Mouse (Mus musculus) embryonic fibroblast, embryonic 13.5 days (primary cell): ENCODE data around the gene Zscan18. TPM values are rescaled to one million over a fixed set of nuclear protein-coding genes. Genes with fewer than 3 reads are reported as not detected.
"Not testable (repeated sequence)": the region's sequence is repeated elsewhere in the genome, so short reads cannot be mapped to it uniquely, and the experiment has no call there.

Experiments used
- H3K27ac ChIP-seq: 2 replicates; pipeline ENCODE4 v1.5.1; 2012; ENCODE audit warnings: low read length, control low read depth, inconsistent platforms; ENCODE audit not compliant: insufficient read depth
- H3K4me1 ChIP-seq: 2 replicates; pipeline ENCODE4 v1.6.1; 2011; ENCODE audit warnings: low read length; ENCODE audit not compliant: control insufficient read depth, insufficient read depth
- H3K4me3 ChIP-seq: 2 replicates; pipeline ENCODE4 v1.5.1; 2011; ENCODE audit warnings: mild to moderate bottlenecking, control low read depth, low read length; ENCODE audit not compliant: insufficient read depth
- CTCF ChIP-seq: IDR thresholded peaks from 2 replicates; pipeline ENCODE4 v1.5.1; 2011; ENCODE audit warnings: mild to moderate bottlenecking, control low read depth, low read length, moderate library complexity, borderline replicate concordance; ENCODE audit not compliant: insufficient read depth
- POLR2A ChIP-seq: IDR thresholded peaks from 2 replicates; pipeline ENCODE4 v1.6.1; 2011; ENCODE audit warnings: low read depth, mild to moderate bottlenecking, control low read depth, low read length, moderate library complexity
- polyA plus RNA-seq: library from polyadenylated mRNA; stranded (reverse); fragments of >200 nt; gene quantifications from 2 replicates; pipeline ENCODE4 v1.2.4, GENCODE M21; 2011; ENCODE audit warnings: low read depth; ENCODE audit not compliant: missing spikeins, insufficient read length

The Zscan18 gene
- polyA plus RNA-seq, 1 experiment, result 1.9 TPM

DNA sequence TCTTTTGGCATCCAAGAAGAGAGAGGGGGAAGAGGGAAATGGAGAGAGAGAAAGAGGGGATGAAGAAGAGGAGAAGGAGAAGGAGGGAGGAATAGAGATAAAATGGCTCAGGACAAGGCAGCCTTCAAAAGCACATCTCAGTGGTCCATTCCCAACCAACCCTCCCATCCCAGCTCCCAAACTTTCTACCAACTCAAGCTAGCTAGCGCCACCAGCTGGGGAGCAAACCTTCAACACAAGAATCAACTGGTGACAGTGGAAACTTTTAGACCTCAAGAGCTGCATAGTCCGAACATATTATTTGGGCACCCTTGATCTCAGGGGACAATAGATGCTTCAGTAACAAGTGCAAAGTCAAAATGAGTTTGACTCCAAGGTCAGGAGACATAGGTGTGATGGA is 5.5 kb downstream of the Zscan18 start:
- Histone ChIP-seq H3K4me3 (no peak overlapping the region), H3K27ac (no peak overlapping the region), H3K4me1 (no peaks in the 10 kb centered on the region)
- TF ChIP-seq POLR2A (no peak), CTCF (no peak)

DNA sequence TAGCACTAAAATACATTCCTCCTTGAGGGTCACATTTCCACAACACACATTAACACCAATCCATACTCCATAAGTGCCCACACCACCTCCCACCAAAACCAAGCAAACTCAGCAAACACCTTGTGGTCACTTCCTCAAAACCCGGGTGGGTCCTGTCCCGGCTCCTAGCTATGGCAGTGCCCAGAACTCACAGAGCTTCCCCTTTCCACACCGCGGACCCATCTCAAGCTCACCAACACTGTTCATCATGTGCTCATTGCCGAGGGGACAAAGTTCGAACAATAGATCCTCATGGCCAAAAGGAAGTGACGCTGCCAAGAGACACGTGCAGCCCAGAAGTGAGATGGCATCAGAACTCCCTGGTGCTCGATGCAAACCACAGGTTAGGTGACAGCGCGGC is 10.8 kb downstream of the Zscan18 start:
- H3K4me1 ChIP-seq, H3K27ac ChIP-seq, H3K4me3 ChIP-seq: not testable (repeated sequence)

DNA sequence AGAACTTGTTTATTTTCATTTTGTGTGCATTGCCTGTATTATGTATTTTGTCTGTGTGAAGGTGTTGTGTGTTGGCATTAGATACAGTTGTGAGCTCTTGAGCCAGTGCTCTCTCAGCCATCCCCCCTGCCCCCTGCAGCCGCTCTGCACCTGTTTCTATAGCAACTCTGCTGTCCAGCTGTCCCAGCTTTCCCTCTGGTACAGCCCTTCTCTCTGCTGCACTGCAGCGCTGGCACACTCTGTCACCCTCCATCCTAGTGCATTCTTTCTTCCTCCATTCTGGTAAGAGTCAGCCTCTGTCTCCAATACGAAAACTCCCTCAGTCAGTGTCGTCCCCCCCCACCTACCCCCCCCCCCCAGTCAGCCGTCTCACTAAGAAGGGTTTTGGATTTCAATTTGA is 15.4 kb downstream of the Zscan18 start:
- no peak for TF ChIP-seq POLR2A
- no peak for TF ChIP-seq CTCF
- Histone ChIP-seq H3K4me1 (no peaks in the 10 kb centered on the region), H3K27ac (no peak overlapping the region), H3K4me3 (no peak overlapping the region)

DNA sequence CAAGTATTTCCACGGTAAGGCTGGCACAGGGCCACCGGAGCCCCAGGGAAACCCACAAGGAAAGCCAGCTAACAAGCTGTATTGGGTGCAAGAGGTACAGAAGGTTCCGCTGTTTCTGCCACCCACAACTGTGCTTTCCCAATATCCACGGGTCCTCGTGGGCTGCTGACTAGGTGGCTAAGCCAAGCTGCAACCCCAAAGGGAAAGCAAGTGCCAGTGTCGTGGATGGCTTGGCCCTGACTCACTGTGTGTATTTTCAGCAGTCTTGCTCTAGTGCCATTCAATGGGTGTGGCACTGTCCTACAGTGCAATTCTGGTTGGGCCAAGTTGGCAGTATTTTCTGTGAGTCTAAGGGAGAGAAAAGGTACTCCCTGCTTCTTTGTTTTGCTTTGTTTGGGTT is 16.1 kb downstream of the Zscan18 start:
- no peak overlapping the region for H3K4me3 ChIP-seq

DNA sequence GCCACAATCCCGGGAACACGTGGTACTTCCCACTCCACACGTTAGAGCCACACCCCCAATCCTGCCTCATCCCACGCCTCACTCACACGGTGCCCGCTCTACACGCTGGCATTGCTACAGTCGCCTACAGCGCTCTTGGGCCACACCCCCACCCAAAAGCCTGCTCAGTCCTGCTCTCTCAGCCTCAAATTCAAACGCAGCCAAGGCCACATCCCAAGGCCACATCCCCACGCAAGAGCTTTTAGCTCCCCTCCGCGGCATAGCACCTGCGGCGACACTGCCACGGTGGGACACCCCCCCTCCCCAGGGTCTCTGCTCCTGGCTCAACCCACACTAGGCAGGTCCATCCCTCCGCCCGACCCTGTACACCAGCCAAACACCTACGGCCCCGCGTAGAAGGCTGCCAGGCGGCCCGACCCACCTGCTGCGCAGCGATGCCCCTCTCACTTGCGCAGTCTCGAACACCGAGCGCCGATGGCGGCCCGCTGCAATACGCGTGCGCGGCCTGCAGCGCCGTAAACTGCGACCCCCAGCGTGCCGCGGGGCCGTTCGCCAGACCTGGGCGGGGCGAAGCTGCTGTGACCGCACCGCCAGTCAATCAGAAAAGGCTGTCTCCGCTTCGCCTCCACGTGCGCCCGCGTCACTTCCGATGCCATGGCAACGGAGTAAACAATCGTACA is 23.1 kb downstream of the Zscan18 start:
- no peaks in the 10 kb centered on the region for H3K4me1 ChIP-seq
- H3K27ac ChIP-seq, result no peak overlapping the region
- peak overlapping the region; percentile 61 for H3K4me3 ChIP-seq
- TF ChIP-seq CTCF (no peak), POLR2A (no peak)

More for the DNA sequence above, 16.1 kb downstream of the Zscan18 start:
- TF ChIP-seq CTCF (no peak), POLR2A (no peak)
- H3K27ac ChIP-seq, result no peak overlapping the region
- no peaks in the 10 kb centered on the region for H3K4me1 ChIP-seq

DNA sequence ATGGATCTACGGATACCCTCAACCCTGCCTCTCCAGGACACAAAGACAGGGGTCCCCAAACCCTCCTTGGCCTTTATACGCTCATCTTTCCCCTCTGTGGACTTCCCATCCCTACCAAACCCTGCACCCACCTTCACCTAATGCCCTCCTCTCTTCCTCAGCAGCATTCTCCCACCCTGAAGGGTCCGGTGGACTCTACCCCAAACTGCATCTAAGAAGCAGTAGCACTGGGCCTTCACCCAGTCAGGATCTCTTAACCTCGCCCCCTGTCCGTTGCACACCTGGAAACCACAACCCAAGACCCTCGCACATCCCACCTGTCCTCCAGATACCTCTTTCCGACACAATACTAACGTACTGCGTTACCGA is 23.7 kb downstream of the Zscan18 start:
- Histone ChIP-seq H3K4me3 (peak overlapping the region; percentile 61), H3K4me1 (no peaks in the 10 kb centered on the region), H3K27ac (no peak overlapping the region)
- no peak for TF ChIP-seq POLR2A
- no peak for TF ChIP-seq CTCF

DNA sequence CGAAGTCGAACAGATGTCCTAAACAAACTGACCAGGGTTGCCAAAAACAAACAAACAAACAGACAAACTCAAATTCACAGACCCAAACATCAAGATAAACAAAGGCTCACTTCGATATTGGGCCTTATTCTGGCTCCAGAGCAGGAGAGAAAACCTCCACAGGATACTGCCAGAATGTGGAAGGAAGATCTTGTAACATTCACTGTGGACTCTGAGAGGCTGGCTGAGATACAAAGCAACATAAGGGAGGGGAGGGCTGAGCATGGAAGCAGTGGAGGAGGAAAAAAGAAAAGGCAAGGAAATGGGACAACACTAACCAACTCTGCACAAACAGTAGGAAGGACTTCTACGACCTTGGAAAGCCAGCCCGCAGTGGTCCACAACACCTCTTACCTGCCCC is 24.3 kb downstream of the Zscan18 start:
- H3K27ac ChIP-seq, result no peak overlapping the region
- H3K4me3 ChIP-seq, result no peak overlapping the region
- H3K4me1 ChIP-seq, result no peaks in the 10 kb centered on the region
- TF ChIP-seq CTCF (no peak), POLR2A (no peak)

DNA sequence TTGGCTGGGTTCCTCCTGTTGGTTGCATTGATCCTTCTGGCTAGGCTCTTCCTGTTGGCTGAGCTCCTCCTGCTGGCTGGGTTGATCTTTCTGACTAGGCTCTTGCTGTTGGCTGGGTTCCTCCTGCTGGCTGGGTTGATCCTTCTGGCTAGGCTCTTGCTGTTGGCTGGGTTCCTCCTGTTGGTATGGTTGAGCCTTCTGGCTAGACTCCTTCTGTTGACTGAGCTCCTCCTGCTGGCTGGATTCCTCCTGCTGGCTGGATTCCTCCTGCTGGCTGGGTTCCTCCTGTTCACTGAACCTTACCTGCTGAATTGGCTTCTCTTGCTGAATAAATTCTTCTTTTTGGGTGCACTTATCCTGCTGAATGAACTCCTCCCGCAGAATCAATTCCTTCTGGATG is 28.8 kb downstream of the Zscan18 start:
- Histone ChIP-seq H3K27ac (no peak overlapping the region), H3K4me3 (no peak overlapping the region), H3K4me1 (no peaks in the 10 kb centered on the region)
- TF ChIP-seq CTCF, result no peak
- TF ChIP-seq POLR2A, result no peak

DNA sequence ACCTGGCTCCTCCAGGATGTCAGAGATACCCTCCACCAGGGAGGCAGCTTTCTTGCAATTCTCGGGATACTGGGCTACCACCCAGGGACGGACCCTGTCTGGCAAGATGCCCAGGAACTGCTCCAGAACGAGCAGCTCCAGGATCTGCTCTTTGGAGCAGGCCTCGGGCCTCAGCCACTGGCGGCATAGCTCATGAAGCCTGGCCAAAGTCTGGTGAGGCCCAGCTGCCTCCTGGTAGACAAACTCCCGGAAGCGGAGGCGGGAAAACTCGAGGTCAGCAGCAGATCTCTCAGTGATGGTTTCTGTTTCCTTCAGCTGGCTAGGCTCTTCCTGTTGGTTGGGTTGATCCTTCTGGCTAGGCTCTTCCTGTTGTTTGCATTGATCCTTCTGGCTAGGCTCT is 29.3 kb downstream of the Zscan18 start:
- no peak overlapping the region for H3K27ac ChIP-seq
- TF ChIP-seq POLR2A (no peak), CTCF (no peak)
- H3K4me1 ChIP-seq, result no peaks in the 10 kb centered on the region
- no peak overlapping the region for H3K4me3 ChIP-seq

DNA sequence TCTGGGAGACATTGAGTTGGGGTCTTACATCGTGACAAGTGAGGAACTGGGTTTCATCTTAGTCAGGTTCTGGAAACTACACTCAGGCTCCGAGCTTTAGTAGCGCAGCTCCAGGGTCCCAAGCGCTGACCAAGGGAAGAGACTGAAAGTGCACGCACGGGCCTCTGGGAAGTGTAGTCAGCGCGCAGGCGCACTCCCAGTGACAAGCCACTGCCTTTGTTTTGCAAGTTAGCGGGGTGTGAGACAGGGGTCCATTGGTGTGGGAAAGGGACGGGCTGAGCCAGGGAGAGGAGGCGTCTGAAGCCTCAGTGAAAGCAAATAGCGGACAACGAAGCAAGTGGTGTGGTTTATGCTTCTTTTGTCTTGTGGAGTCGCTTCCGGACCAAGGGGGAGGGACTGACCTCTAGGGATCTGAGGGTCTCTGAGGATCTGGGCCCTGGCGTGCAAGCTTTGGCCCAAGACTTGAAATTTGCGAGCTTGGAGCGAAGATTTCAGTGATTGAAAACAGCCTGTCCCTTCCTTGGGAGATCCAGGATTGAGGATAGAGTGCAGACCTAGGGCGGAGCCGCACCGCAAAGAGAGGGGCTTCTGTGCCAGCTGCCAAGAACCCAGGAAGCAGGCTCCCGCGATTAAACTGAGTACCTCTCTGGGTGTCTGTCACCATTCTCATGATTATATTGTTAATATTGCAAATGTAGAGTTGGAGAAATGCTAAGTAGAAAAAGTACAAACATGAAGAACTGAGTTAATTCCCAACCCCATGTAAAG is 53.8 kb downstream of the Zscan18 start:
- TF ChIP-seq CTCF (no peak), POLR2A (no peak)
- no peak overlapping the region for H3K4me3 ChIP-seq
- H3K27ac ChIP-seq, result no peak overlapping the region
- no peaks in the 10 kb centered on the region for H3K4me1 ChIP-seq

DNA sequence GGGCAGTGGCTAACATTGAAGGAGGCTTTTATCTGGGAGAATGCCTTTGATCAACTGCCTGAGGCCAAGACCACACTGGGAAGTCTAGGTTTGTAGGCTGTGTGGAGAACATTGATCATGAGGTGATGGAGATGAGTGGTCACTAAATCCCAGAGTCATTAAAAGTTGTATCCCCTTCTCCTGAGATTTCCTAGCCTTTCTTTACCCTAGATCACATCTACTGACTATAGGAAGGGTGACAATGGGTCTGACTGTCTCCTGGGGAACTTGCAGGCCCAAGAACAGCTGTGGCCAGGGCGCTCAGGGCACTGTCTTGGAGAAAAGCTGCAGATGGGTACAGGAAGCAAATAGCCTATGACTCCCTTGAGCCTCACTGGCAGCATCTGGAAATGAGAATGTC is 68.5 kb downstream of the Zscan18 start, which contains the start of gene Vmn2r56:
Vmn2r56 (minus strand) TSS at position 101 of the 400 bp plus-strand sequence.
- H3K4me3 ChIP-seq, result no peak within 1 kb of the TSS
- TF ChIP-seq POLR2A, result no peak
- TF ChIP-seq CTCF, result no peak

More for the DNA sequence above, 68.5 kb downstream of the Zscan18 start, which contains the start of gene Vmn2r56:
- Histone ChIP-seq H3K27ac (no peak within 1 kb of the TSS), H3K4me1 (no peaks in the 10 kb centered on the region)

Other genes starting within 250 kb of the Zscan18 start
- 0.05 TPM in 1 of 2 replicates, not detected in the other for gene Vmn2r53, start 194.8 kb downstream of the Zscan18 start, polyA plus RNA-seq
- gene Vmn2r54, start 163.3 kb downstream of the Zscan18 start, polyA plus RNA-seq, result not detected in 2 replicates
- gene Vmn2r55, start 118.6 kb downstream of the Zscan18 start, polyA plus RNA-seq, result not detected in 2 replicates
- gene Vmn2r56, start 68.6 kb downstream of the Zscan18 start, polyA plus RNA-seq, result not detected in 2 replicates
- gene Zfp329, start 15.2 kb upstream of the Zscan18 start, polyA plus RNA-seq, result 9.0 and 12.2 TPM in 2 replicates
- 25.6 and 27.3 TPM in 2 replicates for gene Zfp110, start 31.1 kb upstream of the Zscan18 start, polyA plus RNA-seq
- 2.9 and 3.4 TPM in 2 replicates for gene Zfp128, start 77.5 kb upstream of the Zscan18 start, polyA plus RNA-seq
- gene Zscan22, start 94.2 kb upstream of the Zscan18 start, polyA plus RNA-seq, result 7.6 and 9.8 TPM in 2 replicates
- 1,341 and 1,449 TPM in 2 replicates for gene Rps5, start 118.7 kb upstream of the Zscan18 start, polyA plus RNA-seq
- gene Rnf225, start 123.8 kb upstream of the Zscan18 start, polyA plus RNA-seq, result 0.30 and 0.63 TPM in 2 replicates
- gene Zfp324, start 162.2 kb upstream of the Zscan18 start, polyA plus RNA-seq, result 5.5 and 6.9 TPM in 2 replicates
- gene Zfp446, start 174.2 kb upstream of the Zscan18 start, polyA plus RNA-seq, result 2.4 and 2.8 TPM in 2 replicates
- not detected in 2 replicates for gene Slc27a5, start 194.6 kb upstream of the Zscan18 start, polyA plus RNA-seq
- 352 and 453 TPM in 2 replicates for gene Trim28, start 195.5 kb upstream of the Zscan18 start, polyA plus RNA-seq
- 14.2 and 16.9 TPM in 2 replicates for gene Zbtb45, start 206.4 kb upstream of the Zscan18 start, polyA plus RNA-seq
- gene Chmp2a, start 231.2 kb upstream of the Zscan18 start, polyA plus RNA-seq, result 85.6 and 98.6 TPM in 2 replicates
- 273 and 288 TPM in 2 replicates for gene Ube2m, start 234.6 kb upstream of the Zscan18 start, polyA plus RNA-seq